Mouse (Mus musculus): ENCODE data around the gene Tmem235. TPM values are rescaled to one million over a fixed set of nuclear protein-coding genes. Genes with fewer than 3 reads are reported as not detected.

Gene Tmem235
- polyA plus RNA-seq, 1 experiment from 2014 or later: not detected

- 92% methylated on average over 6 of the region's 6 CpGs for WGBS
- Histone ChIP-seq H3K9me3 (ENCODE audit: control insufficient read depth, low read length) (no peaks in the 10 kb centered on the region), H3K27me3 (replicated peaks; ENCODE audit: control insufficient read depth, insufficient read depth, low read length) (no peaks in the 10 kb centered on the region), H3K4me1 (replicated peaks; ENCODE audit: control insufficient read depth, insufficient read depth, low read length) (peaks cover 27% of the 10 kb centered on the region), H3K4me2 (ENCODE audit: low read length) (no peak overlapping the region), H3K36me3 (ENCODE audit: control insufficient read depth, insufficient read depth) (no peaks in the 10 kb centered on the region), H3K9ac (replicated peaks; ENCODE audit: low read depth, low read length) (no peak overlapping the region), H3K4me3 (replicated peaks; ENCODE audit: low read length) (no peak overlapping the region), H3K27ac (ENCODE audit: low read length) (no peak overlapping the region)
- ATAC-seq: no peak
These were observed 37.1 kb upstream of the Tmem235 start for GRCm38 (mm10) chr11:117823411-117823810.

DNA sequence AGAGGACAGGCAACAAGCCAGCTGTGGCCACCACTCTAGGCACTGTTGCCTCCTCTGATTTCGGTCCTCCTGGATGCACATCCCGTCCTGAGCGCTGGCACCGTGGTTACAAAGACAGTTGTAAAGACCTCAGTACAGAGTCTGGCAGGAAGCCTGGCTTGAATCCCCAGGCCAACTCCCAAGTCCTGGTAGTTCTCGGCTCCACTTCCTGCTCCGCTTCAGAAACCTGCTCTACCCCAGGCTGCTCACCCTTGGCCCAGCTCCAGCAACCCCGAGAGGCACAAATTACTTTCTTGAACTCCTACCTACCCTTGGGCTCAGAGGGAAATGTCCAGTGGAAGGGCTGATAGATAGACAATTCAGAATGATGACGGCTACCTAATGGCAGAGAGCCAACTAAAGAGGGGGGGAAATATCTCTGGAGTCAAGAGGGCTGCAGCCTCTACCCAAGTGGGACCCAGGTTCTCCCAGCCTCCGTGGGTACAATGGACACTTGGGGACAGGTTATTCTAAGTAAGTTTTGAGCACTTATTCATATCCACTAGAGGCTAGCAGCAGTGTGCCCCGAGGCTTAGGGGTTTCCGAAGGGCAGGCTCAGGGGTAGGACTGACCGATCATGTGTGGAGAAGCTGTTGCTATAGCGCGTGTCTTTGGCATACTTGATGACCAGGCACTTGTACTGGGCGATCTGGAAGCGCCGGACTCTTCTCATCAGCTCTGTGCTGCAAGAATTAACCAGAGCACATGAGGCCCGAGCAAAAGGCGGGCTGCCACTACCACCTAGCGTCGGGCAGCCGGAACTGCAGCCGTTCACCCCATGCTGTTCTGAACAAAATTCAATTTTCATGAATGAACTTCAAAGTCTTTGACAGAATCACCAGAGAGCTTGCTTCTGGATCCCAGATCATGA lies 36.2 kb upstream of the Tmem235 start:
- no peak overlapping the region for H3K27ac ChIP-seq (ENCODE audit: low read length)
- WGBS: 8% methylated on average over 23 of the region's 23 CpGs
- no peaks in the 10 kb centered on the region for H3K27me3 ChIP-seq (replicated peaks; ENCODE audit: control insufficient read depth, insufficient read depth, low read length)
- H3K4me3 ChIP-seq (replicated peaks; ENCODE audit: low read length): peak overlapping the region; percentile 50
- peak; percentile 85 for ATAC-seq
- peaks cover 31% of the 10 kb centered on the region for H3K4me1 ChIP-seq (replicated peaks; ENCODE audit: control insufficient read depth, insufficient read depth, low read length)
- peak overlapping the region; percentile 76 for H3K4me2 ChIP-seq (ENCODE audit: low read length)
- peak overlapping the region; percentile 1 for H3K9ac ChIP-seq (replicated peaks; ENCODE audit: low read depth, low read length)
- no peaks in the 10 kb centered on the region for H3K36me3 ChIP-seq (ENCODE audit: control insufficient read depth, insufficient read depth)
- no peaks in the 10 kb centered on the region for H3K9me3 ChIP-seq (ENCODE audit: control insufficient read depth, low read length)

DNA sequence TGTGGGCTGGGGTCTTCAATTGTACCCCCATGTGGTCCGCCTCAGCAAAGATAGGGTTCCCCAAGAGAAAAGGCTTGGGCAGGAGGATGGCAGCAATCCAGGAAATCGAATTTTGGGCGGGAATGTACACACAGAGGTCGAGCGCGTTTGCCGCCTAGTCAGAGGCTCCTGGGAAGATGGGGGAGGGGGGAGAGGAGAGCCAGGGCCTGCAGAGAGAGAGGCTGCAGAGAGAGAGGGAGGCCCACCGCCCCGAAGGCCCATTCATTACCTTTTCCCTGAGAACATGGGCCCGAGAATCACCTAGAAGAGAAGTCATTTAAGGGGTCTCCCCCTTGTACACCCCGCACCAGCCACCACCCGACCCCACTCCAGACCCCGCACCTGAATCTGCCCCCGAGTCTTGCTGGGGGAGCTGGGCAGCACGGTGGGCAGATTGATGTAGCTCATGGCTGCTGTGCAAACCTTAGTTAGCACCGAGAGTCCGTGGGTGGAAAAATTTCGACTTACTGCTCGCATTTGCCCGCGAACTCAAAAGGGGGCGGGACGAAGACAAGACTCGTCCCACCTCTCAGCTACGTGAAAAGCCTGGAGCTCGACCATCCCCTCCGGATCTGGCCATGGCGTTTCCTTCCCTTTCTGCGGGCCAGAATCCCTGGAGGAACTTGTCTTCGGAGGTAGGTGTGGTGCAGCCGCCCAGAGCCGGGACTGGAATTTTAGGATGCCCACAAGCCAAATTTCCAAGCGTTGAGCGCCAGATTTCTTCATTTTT lies 35.0 kb upstream of the Tmem235 start, which contains the start of the genes Afmid and Tk1:
Gene Afmid (plus strand): TSS at position 592 of the 769 bp plus-strand sequence.
Gene Tk1 (minus strand): TSS at position 760 of the 769 bp plus-strand sequence.
- ATAC-seq: peak; percentile 61
- Histone ChIP-seq H3K4me2 (ENCODE audit: low read length) (peak within 1 kb of the TSS; percentile 76), H3K27me3 (replicated peaks; ENCODE audit: control insufficient read depth, insufficient read depth, low read length) (no peaks in the 10 kb centered on the region), H3K9ac (replicated peaks; ENCODE audit: low read depth, low read length) (peak within 1 kb of the TSS; percentile 53), H3K36me3 (ENCODE audit: control insufficient read depth, insufficient read depth) (no peaks in the 10 kb centered on the region), H3K4me1 (replicated peaks; ENCODE audit: control insufficient read depth, insufficient read depth, low read length) (peaks cover 31% of the 10 kb centered on the region), H3K9me3 (ENCODE audit: control insufficient read depth, low read length) (no peaks in the 10 kb centered on the region), H3K27ac (ENCODE audit: low read length) (peak within 1 kb of the TSS; percentile 47), H3K4me3 (replicated peaks; ENCODE audit: low read length) (peak within 1 kb of the TSS; percentile 50)
- WGBS: under 1% methylated on average over 34 of the region's 34 CpGs

DNA sequence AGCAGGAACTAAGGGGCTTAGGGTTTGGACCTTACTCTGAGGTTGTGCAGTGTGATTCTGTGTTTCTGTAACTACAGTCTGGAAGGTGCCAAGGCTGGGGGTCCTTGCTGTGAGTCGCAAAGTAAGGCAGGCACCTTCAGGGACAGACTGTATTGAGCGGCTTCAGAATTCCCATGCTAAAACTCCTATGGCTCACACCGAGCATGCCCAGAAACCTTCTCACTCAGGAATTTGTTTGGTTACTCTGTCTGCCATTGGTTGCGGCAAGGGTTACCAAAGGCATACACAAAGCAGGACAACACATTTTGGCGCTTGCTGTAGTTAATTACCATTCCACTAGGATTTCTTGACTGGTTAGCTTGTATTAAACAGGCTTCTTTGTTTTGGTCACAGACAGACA lies 34.4 kb upstream of the Tmem235 start:
- peak overlapping the region; percentile 76 for H3K4me2 ChIP-seq (ENCODE audit: low read length)
- H3K27me3 ChIP-seq (replicated peaks; ENCODE audit: control insufficient read depth, insufficient read depth, low read length): no peaks in the 10 kb centered on the region
- ATAC-seq: peak; percentile 21
- no peaks in the 10 kb centered on the region for H3K9me3 ChIP-seq (ENCODE audit: control insufficient read depth, low read length)
- peak overlapping the region; percentile 53 for H3K9ac ChIP-seq (replicated peaks; ENCODE audit: low read depth, low read length)
- peak overlapping the region; percentile 50 for H3K4me3 ChIP-seq (replicated peaks; ENCODE audit: low read length)
- 3% methylated on average over 5 of the region's 5 CpGs for WGBS
- peaks cover 31% of the 10 kb centered on the region for H3K4me1 ChIP-seq (replicated peaks; ENCODE audit: control insufficient read depth, insufficient read depth, low read length)
- peak overlapping the region; percentile 47 for H3K27ac ChIP-seq (ENCODE audit: low read length)
- H3K36me3 ChIP-seq (ENCODE audit: control insufficient read depth, insufficient read depth): no peaks in the 10 kb centered on the region

DNA sequence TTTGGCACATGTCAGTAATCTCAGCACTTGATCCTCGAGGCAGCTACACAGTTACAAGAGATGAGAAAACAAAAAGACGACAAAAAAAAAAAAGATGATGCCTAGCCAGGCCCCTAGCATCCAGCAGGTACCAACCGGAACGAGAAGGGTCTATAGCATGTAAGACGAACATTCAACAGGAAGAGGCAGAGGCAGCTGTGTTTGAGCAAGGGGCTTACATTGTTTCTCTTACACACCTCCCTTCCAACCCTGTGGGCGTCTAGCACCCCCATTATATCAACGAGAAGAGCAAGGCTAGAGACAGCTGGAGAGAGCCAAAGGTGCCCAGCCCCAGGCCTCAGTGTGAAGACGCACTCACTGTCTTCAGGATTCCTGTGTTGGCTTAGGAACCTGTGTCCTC lies 33.6 kb upstream of the Tmem235 start:
- Histone ChIP-seq H3K36me3 (ENCODE audit: control insufficient read depth, insufficient read depth) (no peaks in the 10 kb centered on the region), H3K9me3 (ENCODE audit: control insufficient read depth, low read length) (no peaks in the 10 kb centered on the region), H3K4me3 (replicated peaks; ENCODE audit: low read length) (no peak overlapping the region), H3K27me3 (replicated peaks; ENCODE audit: control insufficient read depth, insufficient read depth, low read length) (no peaks in the 10 kb centered on the region), H3K4me1 (replicated peaks; ENCODE audit: control insufficient read depth, insufficient read depth, low read length) (peaks cover 31% of the 10 kb centered on the region), H3K4me2 (ENCODE audit: low read length) (peak overlapping the region; percentile 76; the same call in 1 of the 2 replicates), H3K27ac (ENCODE audit: low read length) (no peak overlapping the region), H3K9ac (replicated peaks; ENCODE audit: low read depth, low read length) (no peak overlapping the region)
- ATAC-seq: no peak
- WGBS: 53% methylated on average over 8 of the region's 8 CpGs

- Histone ChIP-seq H3K9me3 (ENCODE audit: control insufficient read depth, low read length) (no peaks in the 10 kb centered on the region), H3K4me3 (replicated peaks; ENCODE audit: low read length) (no peak overlapping the region), H3K27me3 (replicated peaks; ENCODE audit: control insufficient read depth, insufficient read depth, low read length) (no peaks in the 10 kb centered on the region), H3K27ac (ENCODE audit: low read length) (no peak overlapping the region), H3K9ac (replicated peaks; ENCODE audit: low read depth, low read length) (no peak overlapping the region), H3K4me1 (replicated peaks; ENCODE audit: control insufficient read depth, insufficient read depth, low read length) (peaks cover 36% of the 10 kb centered on the region), H3K36me3 (ENCODE audit: control insufficient read depth, insufficient read depth) (no peaks in the 10 kb centered on the region), H3K4me2 (ENCODE audit: low read length) (no peak overlapping the region)
- WGBS: 66% methylated on average over 3 of the region's 3 CpGs
- no peak for ATAC-seq
These were observed 33.2 kb upstream of the Tmem235 start for GRCm38 (mm10) chr11:117827386-117827785.

DNA sequence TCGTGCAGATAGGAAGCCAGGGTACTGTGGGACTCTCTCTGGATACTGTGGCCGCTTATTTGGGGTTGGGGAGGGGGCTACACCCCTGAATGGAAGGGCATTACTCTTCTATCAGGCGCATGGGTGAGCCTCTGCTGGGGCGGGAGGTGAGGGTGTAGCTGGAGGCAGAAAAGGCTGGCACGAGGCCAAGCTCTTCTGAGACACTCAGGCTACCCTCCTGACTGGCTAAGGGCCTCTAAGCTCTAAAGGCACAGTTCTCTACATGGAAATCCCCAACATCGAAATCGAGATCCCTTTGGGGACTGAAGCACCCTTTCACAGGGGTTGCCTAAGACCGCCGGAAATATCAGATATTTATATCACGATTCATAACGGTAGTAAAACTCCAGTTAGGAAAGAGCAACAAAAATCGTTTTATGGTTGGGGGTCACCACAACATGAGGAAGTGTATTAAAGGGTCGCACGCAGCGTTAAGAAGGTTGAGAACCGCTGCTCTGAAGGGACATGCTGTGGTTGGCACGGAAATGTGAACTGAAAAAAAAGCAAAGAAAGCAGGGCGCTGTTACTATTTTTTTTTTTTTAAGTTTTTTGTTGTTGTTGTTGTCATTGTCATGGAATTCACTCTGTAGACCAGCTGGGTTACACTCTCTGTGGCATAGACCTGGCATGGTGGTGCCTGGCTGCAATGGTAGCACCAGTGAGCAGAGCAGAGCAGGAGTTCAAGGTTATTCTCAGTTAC lies 32.2 kb upstream of the Tmem235 start:
- no peak for ATAC-seq
- no peaks in the 10 kb centered on the region for H3K9me3 ChIP-seq (ENCODE audit: control insufficient read depth, low read length)
- WGBS: 72% methylated on average over 18 of the region's 18 CpGs
- no peak overlapping the region for H3K4me3 ChIP-seq (replicated peaks; ENCODE audit: low read length)
- H3K27me3 ChIP-seq (replicated peaks; ENCODE audit: control insufficient read depth, insufficient read depth, low read length): no peaks in the 10 kb centered on the region
- H3K9ac ChIP-seq (replicated peaks; ENCODE audit: low read depth, low read length): no peak overlapping the region
- H3K4me2 ChIP-seq (ENCODE audit: low read length): no peak overlapping the region
- H3K27ac ChIP-seq (ENCODE audit: low read length): no peak overlapping the region
- H3K4me1 ChIP-seq (replicated peaks; ENCODE audit: control insufficient read depth, insufficient read depth, low read length): peaks cover 37% of the 10 kb centered on the region
- H3K36me3 ChIP-seq (ENCODE audit: control insufficient read depth, insufficient read depth): no peaks in the 10 kb centered on the region

- H3K27ac ChIP-seq (ENCODE audit: low read length): no peak overlapping the region
- no peaks in the 10 kb centered on the region for H3K36me3 ChIP-seq (ENCODE audit: control insufficient read depth, insufficient read depth)
- no peak for ATAC-seq
- no peaks in the 10 kb centered on the region for H3K27me3 ChIP-seq (replicated peaks; ENCODE audit: control insufficient read depth, insufficient read depth, low read length)
- H3K9me3 ChIP-seq (ENCODE audit: control insufficient read depth, low read length): no peaks in the 10 kb centered on the region
- WGBS: 56% methylated on average over 9 of the region's 9 CpGs
- H3K9ac ChIP-seq (replicated peaks; ENCODE audit: low read depth, low read length): no peak overlapping the region
- H3K4me1 ChIP-seq (replicated peaks; ENCODE audit: control insufficient read depth, insufficient read depth, low read length): peaks cover 35% of the 10 kb centered on the region
- no peak overlapping the region for H3K4me3 ChIP-seq (replicated peaks; ENCODE audit: low read length)
- H3K4me2 ChIP-seq (ENCODE audit: low read length): no peak overlapping the region
These were observed 31.5 kb upstream of the Tmem235 start for GRCm38 (mm10) chr11:117828888-117829604.

All from forebrain, embryonic 16.5 days (tissue).